Mouse (Mus musculus): Measurements from ENCODE around the gene Ccdc194. TPM values are rescaled to one million over a fixed set of nuclear protein-coding genes. Genes with fewer than 3 reads are reported as not detected.
A peak's percentile ranks its signal among the peaks of the same experiment; 100 is the strongest.
"Not testable (repeated sequence)": the region's sequence is repeated elsewhere in the genome, so short reads cannot be mapped to it uniquely, and the experiment has no call there.

Ccdc194 gene
- polyA plus RNA-seq, 1 experiment: 0.11 TPM

GRCm38 (mm10) chr8:71528362-71529073 lies 3.0 kb upstream of the Ccdc194 start:
- Histone ChIP-seq H3K27ac (ENCODE audit: control insufficient read depth, insufficient read depth, low read length) (peak overlapping the region; percentile 21; the same call in 1 of the 2 replicates), H3K27me3 (ENCODE audit: control insufficient read depth, insufficient read depth, low read length) (no peaks in the 10 kb centered on the region), H3K4me1 (replicated peaks; ENCODE audit: control insufficient read depth, insufficient read depth, low read length) (peaks cover 9% of the 10 kb centered on the region), H3K4me3 (ENCODE audit: control insufficient read depth, insufficient read depth, low read length) (no peak overlapping the region), H3K36me3 (ENCODE audit: control insufficient read depth, insufficient read depth, low read length) (no peaks in the 10 kb centered on the region)
- no peak for TF ChIP-seq CTCF (IDR thresholded peaks at IDR 0.05; ENCODE audit: borderline replicate concordance, control insufficient read depth, extremely low read depth, insufficient read depth, low read length, poor library complexity)
- peak; percentile 57 for DNase-seq
- 11% methylated on average over 11 of the region's 11 CpGs for WGBS

- Histone ChIP-seq H3K36me3 (ENCODE audit: control insufficient read depth, insufficient read depth, low read length) (no peaks in the 10 kb centered on the region), H3K4me1 (replicated peaks; ENCODE audit: control insufficient read depth, insufficient read depth, low read length) (peaks cover 9% of the 10 kb centered on the region), H3K4me3 (ENCODE audit: control insufficient read depth, insufficient read depth, low read length) (no peak overlapping the region), H3K27me3 (ENCODE audit: control insufficient read depth, insufficient read depth, low read length) (no peaks in the 10 kb centered on the region), H3K27ac (ENCODE audit: control insufficient read depth, insufficient read depth, low read length) (no peak overlapping the region)
- WGBS: 67% methylated on average over 3 of the region's 3 CpGs
- TF ChIP-seq CTCF (IDR thresholded peaks at IDR 0.05; ENCODE audit: borderline replicate concordance, control insufficient read depth, extremely low read depth, insufficient read depth, low read length, poor library complexity) (no peak), POLR2A (IDR thresholded peaks at IDR 0.05; ENCODE audit: control insufficient read depth, extremely low read depth, insufficient read depth, low read length, poor library complexity) (no peak)
- DNase-seq: no peak
Observed at GRCm38 (mm10) chr8:71527162-71527870, 1.8 kb upstream of the Ccdc194 start.

- WGBS: 71% methylated on average over 6 of the region's 6 CpGs
- Histone ChIP-seq H3K27ac (ENCODE audit: control insufficient read depth, insufficient read depth, low read length) (no peak overlapping the region), H3K36me3 (ENCODE audit: control insufficient read depth, insufficient read depth, low read length) (no peaks in the 10 kb centered on the region), H3K4me1 (replicated peaks; ENCODE audit: control insufficient read depth, insufficient read depth, low read length) (peaks cover 9% of the 10 kb centered on the region), H3K27me3 (ENCODE audit: control insufficient read depth, insufficient read depth, low read length) (no peaks in the 10 kb centered on the region), H3K4me3 (ENCODE audit: control insufficient read depth, insufficient read depth, low read length) (no peak overlapping the region)
- TF ChIP-seq CTCF (IDR thresholded peaks at IDR 0.05; ENCODE audit: borderline replicate concordance, control insufficient read depth, extremely low read depth, insufficient read depth, low read length, poor library complexity) (no peak), POLR2A (IDR thresholded peaks at IDR 0.05; ENCODE audit: control insufficient read depth, extremely low read depth, insufficient read depth, low read length, poor library complexity) (no peak)
- no peak for DNase-seq
Observed at GRCm38 (mm10) chr8:71526272-71526671, 761 bp upstream of the Ccdc194 start.

GRCm38 (mm10) chr8:71521634-71522033 lies 3.9 kb downstream of the Ccdc194 start:
- 0 out of 2 replicates have a peak, but pooled peaks have one; percentile 22 for TF ChIP-seq POLR2A (IDR thresholded peaks at IDR 0.05; ENCODE audit: control insufficient read depth, extremely low read depth, insufficient read depth, low read length, poor library complexity)
- peak; percentile 91 for TF ChIP-seq CTCF (IDR thresholded peaks at IDR 0.05; ENCODE audit: borderline replicate concordance, control insufficient read depth, extremely low read depth, insufficient read depth, low read length, poor library complexity)
- DNase-seq: peak; percentile 97
- WGBS: 2% methylated on average over 17 of the region's 17 CpGs
- no peaks in the 10 kb centered on the region for H3K36me3 ChIP-seq (ENCODE audit: control insufficient read depth, insufficient read depth, low read length)
- H3K4me3 ChIP-seq (ENCODE audit: control insufficient read depth, insufficient read depth, low read length): no peak overlapping the region
- H3K27me3 ChIP-seq (ENCODE audit: control insufficient read depth, insufficient read depth, low read length): no peaks in the 10 kb centered on the region
- H3K4me1 ChIP-seq (replicated peaks; ENCODE audit: control insufficient read depth, insufficient read depth, low read length): no peaks in the 10 kb centered on the region
- H3K27ac ChIP-seq (ENCODE audit: control insufficient read depth, insufficient read depth, low read length): no peak overlapping the region

- not testable (repeated sequence) for H3K4me1 ChIP-seq (replicated peaks; ENCODE audit: control insufficient read depth, insufficient read depth, low read length); H3K27ac ChIP-seq (ENCODE audit: control insufficient read depth, insufficient read depth, low read length); H3K27me3 ChIP-seq (ENCODE audit: control insufficient read depth, insufficient read depth, low read length); H3K4me3 ChIP-seq (ENCODE audit: control insufficient read depth, insufficient read depth, low read length); H3K36me3 ChIP-seq (ENCODE audit: control insufficient read depth, insufficient read depth, low read length)
- 29% methylated on average over 10 of the region's 10 CpGs for WGBS
- DNase-seq: peak; percentile 67
Observed at GRCm38 (mm10) chr8:71519037-71519825, 6.3 kb downstream of the Ccdc194 start.

- Histone ChIP-seq H3K27me3 (ENCODE audit: control insufficient read depth, insufficient read depth, low read length) (no peaks in the 10 kb centered on the region; the same call in 1 of the 2 replicates), H3K4me3 (ENCODE audit: control insufficient read depth, insufficient read depth, low read length) (no peak overlapping the region), H3K27ac (ENCODE audit: control insufficient read depth, insufficient read depth, low read length) (no peak overlapping the region), H3K36me3 (ENCODE audit: control insufficient read depth, insufficient read depth, low read length) (no peaks in the 10 kb centered on the region), H3K4me1 (replicated peaks; ENCODE audit: control insufficient read depth, insufficient read depth, low read length) (no peaks in the 10 kb centered on the region)
- no peak for DNase-seq
- TF ChIP-seq POLR2A (IDR thresholded peaks at IDR 0.05; ENCODE audit: control insufficient read depth, extremely low read depth, insufficient read depth, low read length, poor library complexity): no peak
- TF ChIP-seq CTCF (IDR thresholded peaks at IDR 0.05; ENCODE audit: borderline replicate concordance, control insufficient read depth, extremely low read depth, insufficient read depth, low read length, poor library complexity): no peak
- WGBS: 83% methylated on average over 6 of the region's 6 CpGs
Observed at GRCm38 (mm10) chr8:71516786-71517185, 8.7 kb downstream of the Ccdc194 start.

Measured in thymus, adult 2 months (tissue).